8 mouse cellular contexts compared by ENCODE assay signal in genomic region chr11:21370399-21371121, GRCm38 (mm10). TPM values are rescaled to one million over a fixed set of nuclear protein-coding genes. Genes with fewer than 3 reads are reported as not detected.
DNase-seq lines count a peak whose midpoint lies in the region; ATAC-seq and TF ChIP-seq lines count a peak whose summit lies in the region.

No protein-coding gene starts in this region.

- peak overlapping the region; percentile 81 for H3K9ac ChIP-seq in hindbrain, embryonic 16.5 days (ENCODE audit: low read depth, low read length)

- TF ChIP-seq CTCF in gastrocnemius, adult 2 months (IDR thresholded peaks at IDR 0.05): 0 out of 2 replicates have a peak, but pooled peaks have one; percentile 9

- no peaks in the 10 kb centered on the region for H3K9me3 ChIP-seq in hindbrain, embryonic 16.5 days (ENCODE audit: control insufficient read depth, low read length)

- WGBS in hindbrain, embryonic 16.5 days: under 1% methylated on average over 59 of the region's 69 CpGs

- ATAC-seq in hindbrain, embryonic 16.5 days: peak; percentile 92
- peak; percentile 67 for ATAC-seq in megakaryocyte, adult 5-6 weeks (ENCODE audit: poor library complexity, severe bottlenecking)

- no peaks in the 10 kb centered on the region for H3K27me3 ChIP-seq in hindbrain, embryonic 16.5 days (replicated peaks; ENCODE audit: control insufficient read depth, insufficient read depth, low read length)

- H3K4me1 ChIP-seq in hindbrain, embryonic 16.5 days (ENCODE audit: control insufficient read depth, insufficient read depth, low read depth, low read length): peaks cover 21% of the 10 kb centered on the region

- intact Hi-C loops in gastrocnemius, adult 2 months (cut with DNase I): no loop called here

- peak overlapping the region; percentile 80 for H3K4me2 ChIP-seq in hindbrain, embryonic 16.5 days (ENCODE audit: low read length)

- DNase-seq in WW6 (ENCODE audit: low read depth, low spot score): peak; percentile 20
- peak; percentile 64 to 67 for DNase-seq in cerebellum, postnatal 25 days
- DNase-seq in gastrocnemius, adult 2 months: peak; percentile 92
- peak; percentile 35 to 69 for DNase-seq in left cerebral cortex, adult 8-10 months (ENCODE audit: low spot score in 2 of 2)
- peak; percentile 62 for DNase-seq in right cerebral cortex, postnatal 25 days
- peak; percentile 97 for DNase-seq in yolk sac, embryonic 10.5 days (ENCODE audit: low spot score)

- H3K27ac ChIP-seq in gastrocnemius, adult 2 months: peak overlapping the region; percentile 99
- peak overlapping the region; percentile 81 for H3K27ac ChIP-seq in hindbrain, embryonic 16.5 days (ENCODE audit: low read depth, low read length)

- no peaks in the 10 kb centered on the region for H3K36me3 ChIP-seq in hindbrain, embryonic 16.5 days (ENCODE audit: control insufficient read depth, insufficient read depth, low read length)

- H3K4me3 ChIP-seq in gastrocnemius, adult 2 months: peak overlapping the region; percentile 90
- H3K4me3 ChIP-seq in hindbrain, embryonic 16.5 days (ENCODE audit: low read length): peak overlapping the region; percentile 85

RNA-seq across cellular contexts. Expression of gene Ugp2, which starts 0.4 kb away (rescaled TPM):
- 100 to 1,000 TPM; 474 to 554 TPM for total RNA-seq in gastrocnemius, adult 2 months (2021)
- polyA plus RNA-seq in hindbrain, embryonic 16.5 days (2015; fragmentation: Nextera tagmentation; extraction: Ambion mirVana): 76.2 and 76.3 TPM in 2 replicates
- 10 to 100 TPM; 68.6 to 83.5 (median 78.2) TPM for total RNA-seq in left cerebral cortex, adult 8-10 months (2022)
- total RNA-seq in megakaryocyte, adult 5-6 weeks (2015): 129 and 140 TPM in 2 replicates
- 113 and 121 TPM in 2 replicates for total RNA-seq in megakaryocyte, adult 5-6 weeks (2017)

Comparison
In these comparisons a context has a peak if more than half of its experiments do, and no peak if none do; other contexts are left out.
1. Peak in every context shown above with its lines: DNase-seq, ATAC-seq, H3K4me3 ChIP-seq and H3K27ac ChIP-seq.
2. DNase-seq: peak in every context shown above with its lines; median percentile 97 in yolk sac, embryonic 10.5 days; 92 in gastrocnemius, adult 2 months; 66 in cerebellum, postnatal 25 days; 62 in right cerebral cortex, postnatal 25 days; 52 in left cerebral cortex, adult 8-10 months; 20 in WW6.